Mouse (Mus musculus) frontal cortex, postnatal 25 days (tissue): Measurements from ENCODE around the gene Adam22.
"Not testable (repeated sequence)": the region's sequence is repeated elsewhere in the genome, so short reads cannot be mapped to it uniquely, and the experiment has no call there.

Source experiments
- DNase-seq, 2 experiments: peaks; one replicate each; pipeline ENCODE4 v3.0.0; 2022; ENCODE audit warnings: low spot score in 2 of 2

The Adam22 gene

GRCm38 (mm10) chr5:8056141-8057017 is 311.6 kb downstream of the Adam22 start:
- peak; percentile 62 for DNase-seq

GRCm38 (mm10) chr5:8055721-8056129 is 312.2 kb downstream of the Adam22 start:
- no peak for DNase-seq

DNA sequence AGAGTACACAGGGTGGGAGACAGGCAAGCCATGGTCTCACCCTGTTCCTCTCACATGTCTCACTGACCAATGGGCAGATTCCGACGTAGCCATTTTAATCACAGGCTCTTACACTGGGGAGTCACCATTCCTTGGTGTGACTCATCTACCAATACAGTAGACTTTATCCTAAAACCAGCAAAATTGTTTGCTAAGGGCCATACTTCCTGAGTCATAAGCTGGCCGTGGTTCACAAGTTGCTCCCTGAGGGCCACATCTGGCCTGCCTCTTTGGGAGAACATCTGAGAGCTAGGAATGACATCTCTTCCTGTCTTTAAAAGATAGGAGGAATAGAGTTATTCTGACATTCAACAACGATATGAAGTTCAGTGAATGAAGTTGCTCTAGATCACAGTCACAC is 314.1 kb downstream of the Adam22 start:
- DNase-seq, result no peak

GRCm38 (mm10) chr5:8045855-8046254 is 322.1 kb downstream of the Adam22 start, which contains the start of gene Sri:
Gene Sri, plus strand, starts transcription at chr5:8046078.
- DNase-seq, result no peak

- not testable (repeated sequence) for DNase-seq
Observed at GRCm38 (mm10) chr5:8034596-8034995, 333.4 kb downstream of the Adam22 start.
